Mouse (Mus musculus) forebrain, embryonic 12.5 days (tissue): ENCODE data around the gene Fgf11. TPM values are rescaled to one million over a fixed set of nuclear protein-coding genes. Genes with fewer than 3 reads are reported as not detected.

ENCODE experiments used
- ATAC-seq: fragments of 200-750 bp; cut with Nextera tagmentation; 2 replicates; pipeline ENCODE4 v1.8.0; 2017; ENCODE audit warnings: moderate TSS enrichment; ENCODE audit not compliant: low FRiP score
- H3K27ac ChIP-seq: fragments of 300-500 bp; sonication (generic); 2 replicates; pipeline ENCODE4 v1.5.1; 2016; ENCODE audit warnings: mild to moderate bottlenecking
- H3K27me3 ChIP-seq: fragments of 300-500 bp; sonication (generic); 2 replicates; pipeline ENCODE4 v1.6.1; 2016; ENCODE audit warnings: mild to moderate bottlenecking
- H3K36me3 ChIP-seq: fragments of 300-500 bp; sonication (generic); replicated peaks from 2 replicates; pipeline ENCODE4 v1.6.1; 2016; ENCODE audit warnings: mild to moderate bottlenecking
- H3K4me1 ChIP-seq: fragments of 300-500 bp; sonication (generic); 2 replicates; pipeline ENCODE4 v1.6.1; 2016
- H3K4me2 ChIP-seq: fragments of 300-500 bp; sonication (generic); 2 replicates; pipeline ENCODE4 v1.6.1; 2016; ENCODE audit warnings: mild to moderate bottlenecking, moderate library complexity
- H3K4me3 ChIP-seq: fragments of 300-500 bp; sonication (generic); replicated peaks from 2 replicates; pipeline ENCODE4 v1.5.1; 2016; ENCODE audit warnings: mild to moderate bottlenecking
- H3K9ac ChIP-seq: fragments of 300-500 bp; sonication (generic); 2 replicates; pipeline ENCODE4 v1.6.1; 2016; ENCODE audit warnings: mild to moderate bottlenecking
- H3K9me3 ChIP-seq: fragments of 300-500 bp; sonication (generic); 2 replicates; pipeline ENCODE4 v1.6.1; 2016
- WGBS: fragments of 180-500 bp; shearing (Covaris S2); methylation state at CpG from one replicate; pipeline ENCODE4 v1.1.7; 2016; 5-methylcytosine and 5-hydroxymethylcytosine counted together
- polyA plus RNA-seq: library from polyadenylated mRNA; unstranded; fragments of >200 nt; fragmentation: Nextera tagmentation; extraction: Ambion mirVana; gene quantifications from 2 replicates; pipeline ENCODE4 v1.2.1, GENCODE M21; 2016

Fgf11 gene
- polyA plus RNA-seq, 1 experiment from 2014 or later: 3.2 TPM

- no peak; the same call in 1 of the 2 replicates for ATAC-seq
- peaks cover 49% of the 10 kb centered on the region for H3K27me3 ChIP-seq
These were observed 5.6 kb downstream of the Fgf11 start for GRCm38 (mm10) chr11:69795983-69796435.

GRCm38 (mm10) chr11:69795168-69795982 lies 6.3 kb downstream of the Fgf11 start, which contains the start of gene Chrnb1:
Gene Chrnb1 (minus strand): TSS chr11:69795943.
- Histone ChIP-seq H3K9ac (peak within 1 kb of the TSS; percentile 44), H3K27ac (no peak within 1 kb of the TSS), H3K36me3 (no peaks in the 10 kb centered on the region), H3K9me3 (no peaks in the 10 kb centered on the region), H3K4me1 (peaks cover 31% of the 10 kb centered on the region), H3K27me3 (peaks cover 49% of the 10 kb centered on the region), H3K4me2 (peak within 1 kb of the TSS; percentile 87), H3K4me3 (peak within 1 kb of the TSS; percentile 43)
- peak; percentile 92 for ATAC-seq
- 3% methylated on average over 52 of the region's 52 CpGs for WGBS

More at GRCm38 (mm10) chr11:69795983-69796435, 5.6 kb downstream of the Fgf11 start:
- Histone ChIP-seq H3K4me1 (peaks cover 36% of the 10 kb centered on the region), H3K9ac (0 out of 2 replicates have a peak overlapping the region, but pooled peaks have one; percentile 44), H3K36me3 (no peaks in the 10 kb centered on the region), H3K4me2 (peak overlapping the region; percentile 87), H3K4me3 (peak overlapping the region; percentile 43), H3K27ac (no peak overlapping the region), H3K9me3 (no peaks in the 10 kb centered on the region)
- 2% methylated on average over 13 of the region's 13 CpGs for WGBS

GRCm38 (mm10) chr11:69793429-69793828 lies 8.2 kb downstream of the Fgf11 start:
- H3K27ac ChIP-seq: no peak overlapping the region
- no peak overlapping the region for H3K4me2 ChIP-seq
- H3K9ac ChIP-seq: no peak overlapping the region
- no peak for ATAC-seq
- 70% methylated on average over 5 of the region's 5 CpGs for WGBS
- peaks cover 49% of the 10 kb centered on the region for H3K27me3 ChIP-seq
- H3K4me1 ChIP-seq: peaks cover 11% of the 10 kb centered on the region
- no peaks in the 10 kb centered on the region for H3K9me3 ChIP-seq
- H3K4me3 ChIP-seq: no peak overlapping the region
- no peaks in the 10 kb centered on the region for H3K36me3 ChIP-seq

- ATAC-seq: no peak
These were observed 10.2 kb downstream of the Fgf11 start for GRCm38 (mm10) chr11:69791420-69791819.

GRCm38 (mm10) chr11:69789431-69789830 lies 12.2 kb downstream of the Fgf11 start:
- Histone ChIP-seq H3K4me2 (no peak overlapping the region), H3K4me3 (no peak overlapping the region), H3K9ac (no peak overlapping the region), H3K9me3 (no peaks in the 10 kb centered on the region), H3K36me3 (no peaks in the 10 kb centered on the region), H3K4me1 (no peaks in the 10 kb centered on the region), H3K27me3 (peaks cover 20% of the 10 kb centered on the region), H3K27ac (no peak overlapping the region)
- no peak for ATAC-seq
- 75% methylated on average over 5 of the region's 5 CpGs for WGBS

More at GRCm38 (mm10) chr11:69791420-69791819, 10.2 kb downstream of the Fgf11 start:
- Histone ChIP-seq H3K9me3 (no peaks in the 10 kb centered on the region), H3K9ac (no peak overlapping the region), H3K27me3 (peaks cover 29% of the 10 kb centered on the region), H3K4me2 (no peak overlapping the region), H3K36me3 (no peaks in the 10 kb centered on the region), H3K4me3 (no peak overlapping the region), H3K4me1 (peaks cover 9% of the 10 kb centered on the region), H3K27ac (no peak overlapping the region)
- WGBS: 80% methylated on average over 5 of the region's 5 CpGs

- no peak for ATAC-seq
- Histone ChIP-seq H3K4me2 (no peak overlapping the region), H3K9me3 (no peaks in the 10 kb centered on the region), H3K4me3 (no peak overlapping the region), H3K9ac (no peak overlapping the region), H3K27ac (no peak overlapping the region), H3K36me3 (no peaks in the 10 kb centered on the region), H3K27me3 (no peaks in the 10 kb centered on the region), H3K4me1 (no peaks in the 10 kb centered on the region)
- WGBS: 84% methylated on average over 5 of the region's 5 CpGs
These were observed 14.4 kb downstream of the Fgf11 start for GRCm38 (mm10) chr11:69787306-69787705.

DNA sequence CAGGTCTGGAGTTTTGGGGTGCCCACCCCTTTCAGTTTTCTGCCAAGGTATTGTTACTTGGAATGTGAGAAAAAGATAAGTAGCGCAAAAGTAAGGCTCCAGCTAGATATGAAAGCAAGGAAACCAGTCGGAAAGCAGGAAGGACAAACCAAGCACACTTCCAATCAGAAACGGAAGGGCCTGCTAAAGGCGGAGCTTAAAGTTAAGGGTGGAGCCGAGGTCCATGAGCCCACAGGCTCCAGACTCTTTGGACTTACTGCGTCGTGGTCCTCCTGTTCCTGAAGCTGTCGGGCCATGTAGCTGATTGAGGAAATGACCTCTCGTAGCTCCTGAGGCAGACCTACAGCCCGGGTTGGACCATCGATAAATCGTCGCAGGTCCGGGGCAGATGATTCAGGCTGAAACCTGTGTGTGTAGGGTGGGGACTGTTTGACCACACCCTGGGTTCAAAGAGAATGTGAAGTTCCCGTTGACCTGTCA lies 16.8 kb downstream of the Fgf11 start:
- H3K4me1 ChIP-seq: no peaks in the 10 kb centered on the region
- no peaks in the 10 kb centered on the region for H3K9me3 ChIP-seq
- no peak overlapping the region for H3K27ac ChIP-seq
- no peak overlapping the region for H3K4me2 ChIP-seq
- peaks cover 5% of the 10 kb centered on the region; the same call in 1 of the 2 replicates for H3K27me3 ChIP-seq
- no peak for ATAC-seq
- no peak overlapping the region for H3K4me3 ChIP-seq
- WGBS: 51% methylated on average over 15 of the region's 15 CpGs
- H3K36me3 ChIP-seq: no peaks in the 10 kb centered on the region
- no peak overlapping the region for H3K9ac ChIP-seq

GRCm38 (mm10) chr11:69781828-69782227 lies 19.8 kb downstream of the Fgf11 start:
- H3K36me3 ChIP-seq: peaks cover 3% of the 10 kb centered on the region; the same call in 1 of the 2 replicates
- H3K4me3 ChIP-seq: no peak overlapping the region
- WGBS: 40% methylated on average over 4 of the region's 4 CpGs
- no peaks in the 10 kb centered on the region for H3K9me3 ChIP-seq
- no peak for ATAC-seq
- peaks cover 20% of the 10 kb centered on the region for H3K27me3 ChIP-seq
- H3K27ac ChIP-seq: no peak overlapping the region
- H3K4me1 ChIP-seq: peaks cover 10% of the 10 kb centered on the region; the same call in 1 of the 2 replicates
- H3K9ac ChIP-seq: no peak overlapping the region
- H3K4me2 ChIP-seq: no peak overlapping the region

DNA sequence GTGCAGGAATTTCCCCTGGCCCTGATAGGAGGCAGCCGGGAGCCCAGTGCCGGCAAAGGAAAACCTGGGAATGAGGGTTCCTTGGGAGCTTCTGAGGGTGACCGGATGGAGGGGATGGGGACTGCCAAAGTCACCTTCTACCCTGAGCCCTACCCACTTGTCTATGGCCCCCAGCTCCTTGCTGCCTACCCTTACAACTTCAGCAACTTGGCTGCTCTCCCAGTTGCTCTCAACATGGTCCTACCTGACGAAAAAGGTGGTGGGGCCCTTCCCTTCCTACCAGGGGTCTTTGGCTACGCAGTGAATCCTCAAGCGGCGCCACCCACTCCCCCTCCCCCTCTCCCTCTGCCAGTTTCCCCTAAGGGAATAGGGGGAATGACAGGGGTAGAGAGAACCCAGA lies 22.7 kb downstream of the Fgf11 start:
- ATAC-seq: no peak
- Histone ChIP-seq H3K4me3 (no peak overlapping the region), H3K36me3 (peaks cover 6% of the 10 kb centered on the region; the same call in 1 of the 2 replicates), H3K27ac (no peak overlapping the region), H3K27me3 (peaks cover 29% of the 10 kb centered on the region), H3K4me2 (no peak overlapping the region), H3K9ac (no peak overlapping the region), H3K4me1 (peaks cover 14% of the 10 kb centered on the region; the same call in 1 of the 2 replicates), H3K9me3 (no peaks in the 10 kb centered on the region)
- WGBS: 46% methylated on average over 7 of the region's 7 CpGs

DNA sequence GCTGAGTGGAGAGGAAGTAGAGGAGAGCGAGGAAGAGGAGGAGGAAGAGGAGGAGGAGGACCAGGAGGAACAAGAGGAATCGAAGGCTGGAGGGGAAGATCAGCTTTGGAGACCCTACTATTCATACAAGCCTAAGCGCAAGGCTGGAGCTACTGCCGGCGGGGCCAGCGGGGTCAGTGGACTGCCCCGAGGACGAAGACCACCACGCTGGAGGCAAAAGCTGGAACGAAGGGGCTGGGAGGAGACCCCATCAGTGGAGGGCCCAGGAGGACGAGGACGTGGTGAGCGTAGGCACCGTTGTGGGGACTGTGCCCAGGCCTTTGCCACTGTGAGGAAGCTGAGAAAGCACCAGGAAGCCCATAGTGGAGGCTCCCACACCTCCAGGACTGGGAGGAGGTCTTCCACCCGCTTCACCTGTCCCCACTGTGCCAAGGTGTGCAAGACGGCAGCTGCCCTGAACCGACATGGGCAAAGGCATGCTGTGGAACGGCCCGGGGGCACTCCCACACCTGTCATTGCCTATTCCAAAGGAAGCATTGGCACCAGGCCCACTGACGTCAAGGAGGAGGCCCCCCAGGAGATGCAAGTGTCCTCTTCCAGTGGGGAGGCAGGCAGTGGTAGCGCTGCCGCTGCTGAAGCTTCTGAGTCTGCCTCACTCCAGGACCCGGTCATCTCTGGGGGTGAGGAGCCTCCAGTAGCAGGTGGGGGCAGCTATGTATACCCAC lies 23.2 kb downstream of the Fgf11 start:
- Histone ChIP-seq H3K9me3 (no peaks in the 10 kb centered on the region), H3K4me1 (peaks cover 14% of the 10 kb centered on the region; the same call in 1 of the 2 replicates), H3K4me3 (no peak overlapping the region), H3K4me2 (no peak overlapping the region), H3K27ac (no peak overlapping the region), H3K9ac (no peak overlapping the region), H3K27me3 (peaks cover 29% of the 10 kb centered on the region), H3K36me3 (peaks cover 6% of the 10 kb centered on the region; the same call in 1 of the 2 replicates)
- WGBS: 67% methylated on average over 23 of the region's 23 CpGs
- ATAC-seq: no peak

DNA sequence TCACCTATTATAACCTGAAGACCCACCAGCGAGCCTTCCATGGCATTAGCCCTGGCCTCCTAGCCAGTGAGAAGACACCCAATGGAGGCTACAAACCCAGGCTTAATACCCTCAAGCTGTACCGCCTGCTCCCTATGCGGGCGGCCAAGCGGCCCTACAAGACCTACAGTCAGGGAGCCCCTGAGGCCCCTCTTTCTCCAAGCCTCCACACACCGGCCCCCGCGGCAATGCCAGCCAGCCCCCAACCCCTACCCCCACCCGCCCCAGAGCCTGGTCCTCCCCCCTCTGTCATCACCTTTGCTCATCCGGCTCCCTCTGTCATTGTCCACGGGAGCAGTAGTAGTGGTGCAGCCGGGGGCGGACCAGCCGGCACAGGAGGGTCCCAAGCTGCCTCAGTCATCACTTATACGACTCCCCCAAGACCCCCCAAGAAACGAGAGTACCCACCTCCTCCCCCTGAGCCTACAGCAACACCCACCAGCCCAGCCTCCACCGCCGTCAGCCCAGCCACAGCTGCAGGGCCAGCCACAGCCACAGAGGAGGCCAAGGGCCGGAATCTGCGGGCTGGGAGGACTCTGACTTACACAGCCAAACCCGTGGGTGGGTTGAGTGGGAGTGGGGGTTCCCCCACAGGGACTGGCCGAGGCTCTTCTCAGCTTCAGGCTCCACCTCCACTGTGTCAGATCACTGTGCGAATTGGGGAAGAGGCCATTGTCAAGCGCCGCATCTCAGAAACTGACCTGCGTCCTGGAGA lies 24.0 kb downstream of the Fgf11 start:
- H3K9me3 ChIP-seq: no peaks in the 10 kb centered on the region
- H3K4me3 ChIP-seq: no peak overlapping the region
- H3K9ac ChIP-seq: no peak overlapping the region
- WGBS: 67% methylated on average over 26 of the region's 26 CpGs
- H3K4me2 ChIP-seq: no peak overlapping the region
- H3K27ac ChIP-seq: no peak overlapping the region
- peaks cover 14% of the 10 kb centered on the region; the same call in 1 of the 2 replicates for H3K4me1 ChIP-seq
- ATAC-seq: no peak
- peaks cover 6% of the 10 kb centered on the region; the same call in 1 of the 2 replicates for H3K36me3 ChIP-seq
- H3K27me3 ChIP-seq: peaks cover 29% of the 10 kb centered on the region
